Mouse (Mus musculus): ENCODE measurements around the gene Ess2.

Gene Ess2

GRCm38 (mm10) chr16:17857157-17857556 lies 54.0 kb downstream of the Ess2 start:
- no peak for DNase-seq (ENCODE audit: low read depth, low spot score)

GRCm38 (mm10) chr16:17853263-17853662 lies 57.9 kb downstream of the Ess2 start:
- DNase-seq (ENCODE audit: low read depth, low spot score): no peak

- no peak for DNase-seq (ENCODE audit: low read depth, low spot score)
Measured at GRCm38 (mm10) chr16:17851860-17852259, 59.3 kb downstream of the Ess2 start.

GRCm38 (mm10) chr16:17851331-17851730 lies 59.8 kb downstream of the Ess2 start:
- no peak for DNase-seq (ENCODE audit: low read depth, low spot score)

Data from brain, embryonic 18.5 days (tissue).